Mouse (Mus musculus) gonadal fat pad, adult 2 months (tissue): ENCODE results near the gene Atp6v1b1. TPM values are rescaled to one million over a fixed set of nuclear protein-coding genes. Genes with fewer than 3 reads are reported as not detected.
A peak's percentile ranks its signal among the peaks of the same experiment; 100 is the strongest.
"Not testable (repeated sequence)": the region's sequence is repeated elsewhere in the genome, so short reads cannot be mapped to it uniquely, and the experiment has no call there.

Source experiments
- DNase-seq: peaks from one replicate; pipeline ENCODE4 v3.0.0-alpha.2; 2012; ENCODE audit warnings: low read depth
- polyA plus RNA-seq: library from polyadenylated mRNA; depleted of rRNA; stranded (reverse); fragments of >200 nt; gene quantifications from 2 replicates; pipeline ENCODE4 v1.2.3, GENCODE M21; 2012; rRNA removed

The Atp6v1b1 gene
- polyA plus RNA-seq, 1 experiment = 10.4 TPM

DNA sequence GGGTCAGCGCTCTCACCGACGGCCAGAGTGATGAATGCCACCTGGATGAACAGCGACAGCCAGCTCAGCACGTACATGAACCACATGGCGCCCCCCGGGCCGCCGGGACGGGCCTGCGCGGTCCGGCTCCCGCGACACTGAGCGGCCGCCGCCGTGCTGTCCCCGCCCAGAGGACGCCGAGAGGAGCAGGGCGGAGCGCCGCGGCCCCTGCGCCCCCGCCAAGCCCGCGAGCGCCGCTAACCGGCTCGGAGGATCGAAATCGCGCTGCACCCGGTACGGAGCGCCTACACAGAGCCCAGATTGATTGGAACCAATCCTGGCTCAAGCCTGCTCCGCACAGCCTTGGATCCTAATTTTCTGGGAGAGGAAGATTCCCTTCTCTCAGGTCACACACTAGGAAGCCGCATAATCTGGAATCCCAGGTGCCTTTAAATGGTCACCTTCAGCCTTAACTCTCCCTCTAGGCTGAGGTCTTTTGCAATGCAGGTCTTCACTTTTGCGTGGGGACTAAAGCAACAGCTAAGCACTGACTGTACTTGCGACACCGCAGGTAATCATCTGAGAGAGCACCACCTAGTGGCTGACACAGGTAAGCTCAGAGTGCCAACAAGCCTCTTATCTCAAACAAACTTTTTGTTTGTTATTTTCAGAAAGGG, 33.0 kb downstream of the Atp6v1b1 start, which contains the start of gene Tex261:
Tex261 (minus strand) TSS at position 176 of the 656 bp plus-strand sequence.
- DNase-seq = no peak

DNA sequence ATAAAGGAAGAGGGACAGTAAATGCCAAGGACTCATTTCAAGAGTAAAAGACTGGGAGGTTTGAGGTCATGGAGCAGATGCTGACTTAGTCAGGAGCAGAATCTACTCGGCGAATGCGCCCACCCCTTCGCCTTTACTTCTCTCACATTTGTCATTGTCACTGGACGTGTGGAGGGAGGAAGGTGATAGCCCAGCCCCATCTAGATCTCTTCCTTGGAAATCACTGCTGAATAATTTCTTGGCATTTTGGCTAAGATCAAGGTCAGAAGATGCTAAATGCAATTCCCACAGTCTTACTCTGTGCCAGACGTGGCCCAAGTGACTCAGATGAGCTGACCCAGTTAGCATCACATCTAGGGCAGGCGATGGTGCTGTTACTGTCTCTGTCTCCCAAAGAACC, 35.5 kb downstream of the Atp6v1b1 start:
- no peak for DNase-seq

DNA sequence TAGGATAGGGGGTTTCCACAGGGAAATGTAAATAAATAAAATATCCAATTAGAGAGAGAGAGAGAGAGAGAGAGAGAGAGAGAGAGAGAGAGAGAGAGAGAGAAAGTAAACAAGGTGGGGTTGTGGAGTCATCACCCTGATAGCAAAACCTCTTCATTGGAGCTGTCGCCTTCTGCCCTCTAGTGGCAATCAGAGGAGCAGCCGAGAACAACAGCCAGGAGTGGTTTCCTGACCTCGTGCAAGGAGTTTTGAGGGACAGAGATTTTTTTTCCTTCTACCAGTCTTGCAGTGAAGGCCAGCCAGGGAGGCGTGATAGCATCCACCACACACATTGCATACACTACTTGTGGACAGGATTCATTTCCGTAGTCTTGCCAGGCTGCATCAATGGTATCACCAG, 36.2 kb downstream of the Atp6v1b1 start:
- no peak for DNase-seq

DNA sequence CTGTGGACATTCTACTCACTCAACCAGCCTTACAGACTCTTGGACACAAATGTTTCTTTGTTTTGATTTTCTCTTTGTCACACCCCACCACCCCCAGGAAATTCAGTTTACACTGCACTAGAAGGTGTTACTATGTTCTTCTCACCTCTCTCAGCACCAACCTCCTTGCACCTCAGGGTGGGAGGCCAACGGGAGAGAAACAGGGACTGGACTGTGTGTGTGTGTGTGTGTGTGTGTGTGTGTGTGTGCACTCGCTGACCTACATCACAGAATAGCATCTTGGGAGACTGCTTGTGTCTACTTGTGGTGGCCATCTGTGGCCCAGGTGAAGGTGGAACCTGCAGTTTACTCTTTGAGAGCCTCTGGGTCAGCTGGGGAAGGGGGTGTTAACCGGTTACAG, 43.6 kb downstream of the Atp6v1b1 start:
- DNase-seq = no peak

DNA sequence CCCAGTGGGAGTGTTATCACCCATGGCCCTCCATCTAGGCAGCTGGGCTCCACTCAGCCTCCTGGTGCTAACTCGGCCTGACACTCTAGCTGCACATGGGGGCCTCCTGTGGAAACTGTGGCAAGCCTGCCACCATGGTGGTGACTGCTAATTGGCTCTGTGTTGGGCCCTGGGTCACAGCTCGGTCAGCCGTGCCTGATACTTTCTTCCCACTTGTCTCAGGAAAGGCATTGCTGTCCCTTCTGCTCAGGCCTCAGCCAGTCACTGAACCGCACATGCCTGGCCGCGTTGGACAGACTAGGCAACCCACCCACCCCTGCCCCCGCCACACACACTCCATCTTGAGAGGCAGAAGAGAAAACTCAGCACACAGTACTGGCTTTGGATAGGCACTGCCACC, 45.8 kb downstream of the Atp6v1b1 start:
- DNase-seq = no peak

DNA sequence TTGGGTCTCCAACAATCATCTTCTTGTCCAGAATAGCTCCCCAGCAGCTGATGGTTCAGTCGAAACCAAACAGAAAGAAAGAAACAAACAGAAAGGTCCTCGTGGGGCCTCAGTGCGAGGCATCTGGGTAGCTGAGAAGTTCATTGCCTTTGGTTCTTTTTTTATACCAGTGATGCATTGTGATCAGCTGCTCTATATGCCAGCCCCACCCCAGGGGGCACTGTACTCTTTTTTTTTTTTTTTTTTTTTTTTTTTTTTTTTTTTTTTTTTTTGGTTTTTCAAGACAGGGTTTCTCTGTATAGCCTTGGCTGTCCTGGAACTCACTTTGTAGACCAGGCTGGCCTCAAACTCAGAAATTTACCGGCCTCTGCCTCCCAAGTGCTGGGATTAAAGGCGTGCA, 47.7 kb downstream of the Atp6v1b1 start:
- DNase-seq = not testable (repeated sequence)

DNA sequence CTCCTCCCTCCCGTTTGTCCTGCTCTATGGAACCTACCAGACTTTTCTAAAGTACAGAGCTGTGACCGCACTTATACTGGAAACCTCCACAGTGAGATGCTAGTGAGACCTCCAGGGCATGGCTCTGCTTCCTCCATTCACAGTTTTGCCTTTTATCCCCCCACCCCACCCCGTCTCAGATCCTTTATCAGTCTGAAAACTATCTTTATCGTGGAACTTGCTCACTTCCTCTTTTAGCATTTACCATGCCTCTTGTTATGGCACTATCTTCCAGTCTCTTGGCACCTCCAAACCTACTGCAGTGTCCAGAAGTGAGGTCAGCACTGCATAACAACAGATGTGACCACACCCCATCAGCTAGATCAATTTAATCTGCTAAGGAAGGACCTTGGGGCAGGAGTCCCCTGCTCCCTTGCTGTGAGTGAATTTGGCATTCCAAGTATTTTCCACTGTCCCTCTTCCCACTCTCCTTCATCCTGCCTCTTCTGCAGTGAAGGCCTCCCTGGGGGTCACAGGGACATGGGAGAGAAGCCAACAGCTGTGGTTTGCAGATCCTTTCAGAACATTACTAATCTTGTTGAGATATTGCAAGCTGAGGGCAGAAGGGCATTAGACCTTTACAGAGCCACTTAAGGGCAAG, 48.6 kb downstream of the Atp6v1b1 start:
- no peak for DNase-seq

DNA sequence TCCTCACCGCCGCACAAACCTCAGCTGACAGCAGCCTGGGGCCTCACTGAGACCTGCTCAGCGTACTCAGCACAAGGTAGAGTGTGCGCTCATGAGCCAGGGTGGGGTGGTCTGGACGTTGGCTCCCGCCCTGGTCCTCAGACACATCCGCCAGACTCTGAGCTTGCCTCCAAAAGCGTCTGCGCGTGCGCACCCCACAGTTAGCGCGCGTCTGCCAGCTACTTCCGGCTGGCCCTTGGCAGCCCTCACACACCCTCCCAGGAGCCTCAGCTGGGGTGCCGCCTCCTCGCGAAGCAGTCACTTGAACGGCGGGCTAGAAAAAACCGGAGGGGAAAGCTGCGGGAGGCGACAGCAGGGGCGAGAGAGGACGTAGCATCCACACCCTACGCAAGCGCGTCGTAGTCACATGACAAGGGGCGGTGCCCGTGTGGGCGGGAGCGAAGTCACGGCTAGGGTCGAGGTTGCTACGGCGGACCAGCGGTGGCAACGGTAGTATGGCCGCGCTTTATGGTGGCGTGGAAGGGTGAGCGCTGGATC, 52.0 kb downstream of the Atp6v1b1 start, which contains the start of gene Nagk:
Nagk (plus strand) TSS at position 223 of the 537 bp plus-strand sequence.
- DNase-seq = peak; percentile 75

DNA sequence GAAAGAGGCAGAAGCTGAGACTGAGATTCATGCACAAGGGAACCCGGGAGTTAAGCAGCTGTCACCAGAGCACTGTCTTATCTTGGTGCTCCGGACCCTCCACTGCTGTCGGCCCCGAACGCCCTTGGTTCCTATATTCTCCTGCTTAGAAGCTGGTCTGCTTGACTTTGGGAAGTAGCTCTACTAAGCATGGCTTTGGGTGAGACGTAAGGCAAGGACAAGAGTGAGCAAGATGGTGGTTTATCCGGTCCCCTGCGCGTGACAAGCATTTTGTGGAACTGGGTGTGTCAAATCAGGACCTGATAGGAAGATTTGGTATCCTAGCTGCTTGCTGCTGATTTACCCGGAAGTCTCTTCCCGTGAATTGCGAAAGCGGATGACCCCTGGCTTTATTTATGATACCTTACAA, 52.7 kb downstream of the Atp6v1b1 start:
- peak; percentile 51 for DNase-seq

DNA sequence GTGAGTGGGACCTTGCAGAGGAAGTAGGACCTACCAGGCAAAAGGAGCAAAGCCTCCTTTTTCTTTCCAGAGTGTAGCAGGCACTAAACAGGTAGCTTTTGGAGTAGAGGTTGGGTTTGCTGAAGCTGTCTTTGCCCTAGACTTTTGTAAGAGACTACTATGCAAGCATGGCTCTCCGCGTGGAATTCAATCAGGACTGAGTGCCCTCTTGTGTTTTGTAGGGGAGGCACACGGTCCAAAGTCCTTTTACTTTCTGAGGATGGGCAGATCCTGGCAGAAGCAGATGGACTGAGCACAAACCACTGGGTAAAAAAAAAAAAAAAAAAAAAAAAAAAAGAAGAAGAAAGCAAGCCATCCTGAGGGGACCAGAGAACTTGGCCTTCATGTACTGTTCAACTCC, 53.9 kb downstream of the Atp6v1b1 start:
- no peak for DNase-seq

DNA sequence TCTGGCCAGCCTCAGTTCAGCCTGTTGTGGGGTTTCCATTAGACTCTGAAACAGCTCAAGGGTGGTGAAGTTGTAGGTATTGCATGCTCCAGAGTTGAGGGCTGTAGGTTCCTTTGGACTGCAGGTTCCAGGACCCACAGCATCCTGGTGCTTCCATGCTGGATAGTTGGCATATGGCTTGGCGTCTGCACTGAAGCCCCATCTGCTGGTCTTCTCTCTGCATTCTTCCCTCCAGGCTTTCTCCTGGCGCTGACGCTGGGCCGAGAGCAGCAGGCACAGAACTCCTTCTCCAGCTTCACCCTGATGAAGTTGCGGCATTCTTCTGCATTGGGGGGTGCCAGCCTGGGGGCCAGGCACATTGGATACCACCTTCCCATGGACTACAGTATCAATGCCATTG, 59.2 kb downstream of the Atp6v1b1 start:
- no peak for DNase-seq

DNA sequence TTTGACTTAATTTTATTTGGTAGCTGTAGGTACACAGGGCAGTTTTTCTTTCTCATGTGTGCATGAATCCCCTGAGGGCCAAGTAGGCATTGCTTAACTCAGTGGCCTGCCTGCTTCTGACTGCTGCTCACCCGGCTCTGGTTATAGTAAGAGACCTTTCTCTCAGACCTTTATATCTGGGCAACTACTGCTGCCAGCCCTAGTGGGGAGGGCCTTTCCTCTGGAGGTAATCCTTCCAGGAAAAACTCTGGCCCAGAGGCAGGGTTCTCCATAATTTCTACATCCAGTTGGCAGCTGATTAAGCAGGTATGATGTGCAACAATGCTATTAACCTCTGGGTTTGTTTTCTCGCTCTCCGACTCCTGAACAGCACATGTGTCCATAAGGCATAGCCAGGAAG, 60.1 kb downstream of the Atp6v1b1 start:
- DNase-seq = peak; percentile 70

Other genes with a start within 250 kb of the Atp6v1b1 start
- gene Dguok, start 236.0 kb upstream of the Atp6v1b1 start, polyA plus RNA-seq = 80.1 and 80.7 TPM in 2 replicates
- gene Actg2, start 206.7 kb upstream of the Atp6v1b1 start, polyA plus RNA-seq = 1,397 and 1,448 TPM in 2 replicates
- 22.6 and 22.9 TPM in 2 replicates for gene Stambp, start 170.3 kb upstream of the Atp6v1b1 start, polyA plus RNA-seq
- gene Clec4f, start 86.8 kb upstream of the Atp6v1b1 start, polyA plus RNA-seq = not detected in 2 replicates
- gene Cd207, start 65.1 kb upstream of the Atp6v1b1 start, polyA plus RNA-seq = 0.28 TPM in 1 of 2 replicates, not detected in the other
- gene Vax2, start 31.7 kb upstream of the Atp6v1b1 start, polyA plus RNA-seq = not detected in 2 replicates
- 0.45 and 0.47 TPM in 2 replicates for gene Ankrd53, start 19.7 kb downstream of the Atp6v1b1 start, polyA plus RNA-seq
- 134 and 139 TPM in 2 replicates for gene Tex261, start 32.8 kb downstream of the Atp6v1b1 start, polyA plus RNA-seq
- gene Nagk, start 52.0 kb downstream of the Atp6v1b1 start, polyA plus RNA-seq = 32.1 and 36.4 TPM in 2 replicates
- gene Paip2b, start 88.8 kb downstream of the Atp6v1b1 start, polyA plus RNA-seq = 15.8 and 16.7 TPM in 2 replicates
- 11.8 and 13.2 TPM in 2 replicates for gene Zfp638, start 124.1 kb downstream of the Atp6v1b1 start, polyA plus RNA-seq